Mouse (Mus musculus): ENCODE data around the gene Gstm2. TPM values are rescaled to one million over a fixed set of nuclear protein-coding genes. Genes with fewer than 3 reads are reported as not detected.
A peak's percentile ranks its signal among the peaks of the same experiment; 100 is the strongest.

Gstm2 gene
- total and polyA plus RNA-seq, 3 experiments = 0.13 to 0.53 TPM; not detected in 1

- no peak overlapping the region for H3K4me3 ChIP-seq (replicated peaks in 1 of 3; ENCODE audit: low read depth in 2 of 3, low read length in 2 of 3, poor library complexity in 1 of 3)
- peaks cover 3% of the 10 kb centered on the region for H3K9me3 ChIP-seq (replicated peaks; ENCODE audit: low read length)
- TF ChIP-seq ELF1 (IDR thresholded peaks at IDR 0.05; ENCODE audit: low read depth, low read length) (no peak), GABPA (IDR thresholded peaks at IDR 0.05; ENCODE audit: insufficient replicate concordance, low read depth, low read length) (no peak), JUND (conservative IDR thresholded peaks at IDR 0.05; ENCODE audit: low read depth, low read length) (no peak), USF1 (IDR thresholded peaks at IDR 0.05; ENCODE audit: low read depth, low read length) (no peak), POLR2AphosphoS2 (IDR thresholded peaks at IDR 0.05; ENCODE audit: low read depth, low read length) (no peak)
- no peaks in the 10 kb centered on the region for H3K36me3 ChIP-seq (replicated peaks in 1 of 2; ENCODE audit: control insufficient read depth in 1 of 2, insufficient read depth in 1 of 2, low read length in 1 of 2)
- H3K4me1 ChIP-seq (ENCODE audit: control insufficient read depth in 1 of 2, insufficient read depth in 2 of 2) = peaks cover 5 to 8% of the 10 kb centered on the region in 2 experiments; a peak in 2 of 4 replicates
- H3K79me2 ChIP-seq (replicated peaks; ENCODE audit: control insufficient read depth, extremely low read depth, insufficient read depth, poor library complexity, severe bottlenecking) = no peaks in the 10 kb centered on the region
- in situ Hi-C loops (cut with MboI; ENCODE audit: low pct_ligation_motif_present, low pct_unique_long_range_greater_than_20kb, low sequenced_read_pairs) = loop anchor here (5.0 to 10.0 kb wide), 3 partner anchors 77 to 205 kb away; partner anchors contain the start of genes Gnai3 and Gstm1
- H3K4me2 ChIP-seq (ENCODE audit: insufficient read depth, low read depth, poor library complexity, severe bottlenecking) = no peak overlapping the region
- no peak overlapping the region for H3K27ac ChIP-seq (ENCODE audit: insufficient read depth, low read depth)
- dilution Hi-C loops (cut with MboI; ENCODE audit: extremely low pct_ligation_motif_present, extremely low pct_unique_long_range_greater_than_20kb, low sequenced_read_pairs) = no loop called here
- no peak for DNase-seq (ENCODE audit: extremely low read depth)
- no peaks in the 10 kb centered on the region for H3K27me3 ChIP-seq (replicated peaks)
- no peak overlapping the region for H3K9ac ChIP-seq (ENCODE audit: insufficient read depth, low read depth)
Observed at GRCm38 (mm10) chr3:107939830-107940229, 46.4 kb downstream of the Gstm2 start.

- H3K27me3 ChIP-seq (replicated peaks) = peaks cover under 1% of the 10 kb centered on the region
- H3K79me2 ChIP-seq (replicated peaks; ENCODE audit: control insufficient read depth, extremely low read depth, insufficient read depth, poor library complexity, severe bottlenecking) = no peaks in the 10 kb centered on the region
- peaks cover 3% of the 10 kb centered on the region for H3K9me3 ChIP-seq (replicated peaks; ENCODE audit: low read length)
- no peak overlapping the region for H3K27ac ChIP-seq (ENCODE audit: insufficient read depth, low read depth)
- peaks cover 5 to 8% of the 10 kb centered on the region in 2 experiments; a peak in 2 of 4 replicates for H3K4me1 ChIP-seq (ENCODE audit: control insufficient read depth in 1 of 2, insufficient read depth in 2 of 2)
- no peak overlapping the region for H3K9ac ChIP-seq (ENCODE audit: insufficient read depth, low read depth)
- peak; percentile 64 for DNase-seq (ENCODE audit: extremely low read depth)
- TF ChIP-seq KAT2A (IDR thresholded peaks at IDR 0.05; ENCODE audit: insufficient replicate concordance, low read length) (no peak), JUN (IDR thresholded peaks at IDR 0.05; ENCODE audit: insufficient read depth, low read depth, low read length) (no peak), MAFK (IDR thresholded peaks at IDR 0.05; ENCODE audit: insufficient replicate concordance, low read length) (0 out of 2 replicates have a peak, but pooled peaks have one; percentile 21), NRF1 (IDR thresholded peaks at IDR 0.05; ENCODE audit: low read depth, low read length) (no peak), MAX (IDR thresholded peaks at IDR 0.05; ENCODE audit: low read length) (no peak), ZNF384 (IDR thresholded peaks at IDR 0.05; ENCODE audit: low read depth, low read length) (no peak), USF1 (IDR thresholded peaks at IDR 0.05; ENCODE audit: low read depth, low read length) (no peak), NELFE (IDR thresholded peaks at IDR 0.05; ENCODE audit: low read depth, low read length) (no peak), SMC3 (IDR thresholded peaks at IDR 0.05; ENCODE audit: low read depth, low read length) (peak; percentile 73), HCFC1 (IDR thresholded peaks at IDR 0.05; ENCODE audit: low read depth, low read length) (no peak), ZMIZ1 (IDR thresholded peaks at IDR 0.05; ENCODE audit: low read depth, low read length) (no peak), CHD2 (IDR thresholded peaks at IDR 0.05; ENCODE audit: low read length) (no peak), JUND (conservative IDR thresholded peaks at IDR 0.05; ENCODE audit: low read depth, low read length) (no peak), POLR2A (IDR thresholded peaks at IDR 0.05; ENCODE audit: low read depth, low read length) (no peak), TCF12 (IDR thresholded peaks at IDR 0.05; ENCODE audit: low read depth, low read length) (no peak), MAZ (IDR thresholded peaks at IDR 0.05; ENCODE audit: low read depth, low read length) (no peak), POLR2AphosphoS2 (IDR thresholded peaks at IDR 0.05; ENCODE audit: low read depth, low read length) (no peak), CTCF (conservative IDR thresholded peaks at IDR 0.05 in 1 of 2, IDR thresholded peaks at IDR 0.05 in 1 of 2; ENCODE audit: low read depth in 2 of 2, low read length in 2 of 2) (peak; percentile 86 to 95), UBTF (IDR thresholded peaks at IDR 0.05; ENCODE audit: low read depth, low read length) (no peak), RAD21 (IDR thresholded peaks at IDR 0.05; ENCODE audit: low read depth, low read length) (peak; percentile 74)
- H3K36me3 ChIP-seq (replicated peaks in 1 of 2; ENCODE audit: control insufficient read depth in 1 of 2, insufficient read depth in 1 of 2, low read length in 1 of 2) = no peaks in the 10 kb centered on the region
- H3K4me2 ChIP-seq (ENCODE audit: insufficient read depth, low read depth, poor library complexity, severe bottlenecking) = no peak overlapping the region
- no peak overlapping the region for H3K4me3 ChIP-seq (replicated peaks in 1 of 3; ENCODE audit: low read depth in 2 of 3, low read length in 2 of 3, poor library complexity in 1 of 3)
- in situ Hi-C loops (cut with MboI; ENCODE audit: low pct_ligation_motif_present, low pct_unique_long_range_greater_than_20kb, low sequenced_read_pairs) = loop anchor here (5.0 to 10.0 kb wide), 2 partner anchors 78 to 205 kb away; partner anchors contain the start of genes Gnai3 and Gstm1
- dilution Hi-C loops (cut with MboI; ENCODE audit: extremely low pct_ligation_motif_present, extremely low pct_unique_long_range_greater_than_20kb, low sequenced_read_pairs) = no loop called here
Observed at GRCm38 (mm10) chr3:107939403-107939802, 46.9 kb downstream of the Gstm2 start.
